Mouse (Mus musculus) ES-Bruce4 (cell line): ENCODE measurements around the gene Spin1.

Experiments used
- CTCF ChIP-seq: IDR thresholded peaks from one replicate; pipeline ENCODE4 v1.8.1; 2011; ENCODE audit warnings: low read depth, low read length
- EP300 ChIP-seq: IDR thresholded peaks from 2 replicates; pipeline ENCODE4 v1.6.1; 2011; ENCODE audit warnings: low read depth, low read length; ENCODE audit not compliant: insufficient read depth
- POLR2A ChIP-seq: IDR thresholded peaks from one replicate; pipeline ENCODE4 v1.8.1; 2011; ENCODE audit warnings: low read length; ENCODE audit not compliant: insufficient read depth

- TF ChIP-seq CTCF (no peak), POLR2A (no peak), EP300 (no peak)
Observed at GRCm38 (mm10) chr13:51087253-51087652, 13.4 kb upstream of the Spin1 start.
